Mouse (Mus musculus): ENCODE measurements around the gene Dlgap1. TPM values are rescaled to one million over a fixed set of nuclear protein-coding genes. Genes with fewer than 3 reads are reported as not detected.

Dlgap1 gene
- total and polyA plus RNA-seq, 3 experiments, result 0.39 to 1.6 (median 0.52) TPM

- 72% methylated on average over 6 of the region's 6 CpGs for WGBS
- H3K36me3 ChIP-seq (ENCODE audit: control insufficient read depth, insufficient read depth, low read length), result no peaks in the 10 kb centered on the region
- no peak overlapping the region for H3K9ac ChIP-seq (ENCODE audit: low read depth, low read length)
- no peak overlapping the region for H3K4me3 ChIP-seq
- H3K27me3 ChIP-seq (ENCODE audit: control insufficient read depth, insufficient read depth, low read length), result no peaks in the 10 kb centered on the region
- no peak overlapping the region for H3K27ac ChIP-seq
- no peak for DNase-seq
- no peaks in the 10 kb centered on the region for H3K79me2 ChIP-seq (replicated peaks; ENCODE audit: control insufficient read depth, insufficient read depth, low read length)
- intact Hi-C loops (cut with DNase I), result no loop called here
- H3K4me1 ChIP-seq (ENCODE audit: control insufficient read depth, insufficient read depth, low read length), result no peaks in the 10 kb centered on the region
- TF ChIP-seq POLR2A (IDR thresholded peaks at IDR 0.05; ENCODE audit: insufficient read depth, low read depth, low read length) (no peak), EP300 (IDR thresholded peaks at IDR 0.05; ENCODE audit: insufficient read depth, low read depth, low read length) (no peak), CTCF (IDR thresholded peaks at IDR 0.05) (no peak)
These were observed 364.6 kb downstream of the Dlgap1 start for GRCm38 (mm10) chr17:70333440-70333839.

GRCm38 (mm10) chr17:70334171-70334570 lies 365.3 kb downstream of the Dlgap1 start:
- no peak for TF ChIP-seq EP300 (IDR thresholded peaks at IDR 0.05; ENCODE audit: insufficient read depth, low read depth, low read length)
- TF ChIP-seq CTCF (IDR thresholded peaks at IDR 0.05), result no peak
- TF ChIP-seq POLR2A (IDR thresholded peaks at IDR 0.05; ENCODE audit: insufficient read depth, low read depth, low read length), result no peak
- H3K79me2 ChIP-seq (replicated peaks; ENCODE audit: control insufficient read depth, insufficient read depth, low read length), result no peaks in the 10 kb centered on the region
- no peak overlapping the region for H3K27ac ChIP-seq
- no peak for DNase-seq
- no peaks in the 10 kb centered on the region for H3K4me1 ChIP-seq (ENCODE audit: control insufficient read depth, insufficient read depth, low read length)
- H3K9ac ChIP-seq (ENCODE audit: low read depth, low read length), result no peak overlapping the region
- intact Hi-C loops (cut with DNase I), result no loop called here
- no peaks in the 10 kb centered on the region for H3K36me3 ChIP-seq (ENCODE audit: control insufficient read depth, insufficient read depth, low read length)
- 32% methylated on average over 3 of the region's 3 CpGs for WGBS
- no peak overlapping the region for H3K4me3 ChIP-seq
- H3K27me3 ChIP-seq (ENCODE audit: control insufficient read depth, insufficient read depth, low read length), result no peaks in the 10 kb centered on the region

GRCm38 (mm10) chr17:70339821-70340220 lies 370.9 kb downstream of the Dlgap1 start:
- Histone ChIP-seq H3K27me3 (ENCODE audit: control insufficient read depth, insufficient read depth, low read length) (no peaks in the 10 kb centered on the region), H3K79me2 (replicated peaks; ENCODE audit: control insufficient read depth, insufficient read depth, low read length) (no peaks in the 10 kb centered on the region), H3K4me3 (no peak overlapping the region), H3K9ac (ENCODE audit: low read depth, low read length) (no peak overlapping the region), H3K27ac (no peak overlapping the region), H3K36me3 (ENCODE audit: control insufficient read depth, insufficient read depth, low read length) (no peaks in the 10 kb centered on the region), H3K4me1 (ENCODE audit: control insufficient read depth, insufficient read depth, low read length) (no peaks in the 10 kb centered on the region)
- WGBS, result 77% methylated on average over 7 of the region's 7 CpGs
- DNase-seq, result no peak
- no peak for TF ChIP-seq EP300 (IDR thresholded peaks at IDR 0.05; ENCODE audit: insufficient read depth, low read depth, low read length)
- intact Hi-C loops (cut with DNase I), result no loop called here

- TF ChIP-seq CTCF (IDR thresholded peaks at IDR 0.05), result no peak
- no peak for TF ChIP-seq POLR2A (IDR thresholded peaks at IDR 0.05; ENCODE audit: insufficient read depth, low read depth, low read length)
- TF ChIP-seq EP300 (IDR thresholded peaks at IDR 0.05; ENCODE audit: insufficient read depth, low read depth, low read length), result no peak
- DNase-seq, result no peak
- Histone ChIP-seq H3K4me1 (ENCODE audit: control insufficient read depth, insufficient read depth, low read length) (no peaks in the 10 kb centered on the region), H3K27ac (no peak overlapping the region), H3K27me3 (ENCODE audit: control insufficient read depth, insufficient read depth, low read length) (no peaks in the 10 kb centered on the region), H3K4me3 (no peak overlapping the region), H3K79me2 (replicated peaks; ENCODE audit: control insufficient read depth, insufficient read depth, low read length) (no peaks in the 10 kb centered on the region), H3K9ac (ENCODE audit: low read depth, low read length) (no peak overlapping the region), H3K36me3 (ENCODE audit: control insufficient read depth, insufficient read depth, low read length) (no peaks in the 10 kb centered on the region)
- 71% methylated on average over 8 of the region's 8 CpGs for WGBS
- intact Hi-C loops (cut with DNase I), result no loop called here
These were observed 372.4 kb downstream of the Dlgap1 start for GRCm38 (mm10) chr17:70341230-70341629.

GRCm38 (mm10) chr17:70341920-70342319 lies 373.0 kb downstream of the Dlgap1 start:
- intact Hi-C loops (cut with DNase I), result no loop called here
- WGBS, result 60% methylated on average over 6 of the region's 6 CpGs

GRCm38 (mm10) chr17:70347403-70347802 lies 378.5 kb downstream of the Dlgap1 start:
- no peaks in the 10 kb centered on the region for H3K27me3 ChIP-seq (ENCODE audit: control insufficient read depth, insufficient read depth, low read length)
- TF ChIP-seq EP300 (IDR thresholded peaks at IDR 0.05; ENCODE audit: insufficient read depth, low read depth, low read length) (no peak), CTCF (IDR thresholded peaks at IDR 0.05) (no peak), POLR2A (IDR thresholded peaks at IDR 0.05; ENCODE audit: insufficient read depth, low read depth, low read length) (no peak)
- no peak overlapping the region for H3K27ac ChIP-seq
- no peaks in the 10 kb centered on the region for H3K79me2 ChIP-seq (replicated peaks; ENCODE audit: control insufficient read depth, insufficient read depth, low read length)
- no peak for DNase-seq
- H3K4me3 ChIP-seq, result no peak overlapping the region
- intact Hi-C loops (cut with DNase I), result no loop called here
- 71% methylated on average over 4 of the region's 4 CpGs for WGBS
- H3K9ac ChIP-seq (ENCODE audit: low read depth, low read length), result no peak overlapping the region
- no peaks in the 10 kb centered on the region for H3K4me1 ChIP-seq (ENCODE audit: control insufficient read depth, insufficient read depth, low read length)
- no peaks in the 10 kb centered on the region for H3K36me3 ChIP-seq (ENCODE audit: control insufficient read depth, insufficient read depth, low read length)

More at GRCm38 (mm10) chr17:70341920-70342319, 373.0 kb downstream of the Dlgap1 start:
- Histone ChIP-seq H3K36me3 (ENCODE audit: control insufficient read depth, insufficient read depth, low read length) (no peaks in the 10 kb centered on the region), H3K79me2 (replicated peaks; ENCODE audit: control insufficient read depth, insufficient read depth, low read length) (no peaks in the 10 kb centered on the region), H3K27me3 (ENCODE audit: control insufficient read depth, insufficient read depth, low read length) (no peaks in the 10 kb centered on the region), H3K4me3 (no peak overlapping the region), H3K9ac (ENCODE audit: low read depth, low read length) (no peak overlapping the region), H3K27ac (no peak overlapping the region), H3K4me1 (ENCODE audit: control insufficient read depth, insufficient read depth, low read length) (no peaks in the 10 kb centered on the region)
- TF ChIP-seq CTCF (IDR thresholded peaks at IDR 0.05) (no peak), EP300 (IDR thresholded peaks at IDR 0.05; ENCODE audit: insufficient read depth, low read depth, low read length) (no peak), POLR2A (IDR thresholded peaks at IDR 0.05; ENCODE audit: insufficient read depth, low read depth, low read length) (no peak)
- no peak for DNase-seq

Measured in heart, adult 2 months (tissue).